15 mouse cellular contexts compared by ENCODE assay signal in the genomic region with DNA sequence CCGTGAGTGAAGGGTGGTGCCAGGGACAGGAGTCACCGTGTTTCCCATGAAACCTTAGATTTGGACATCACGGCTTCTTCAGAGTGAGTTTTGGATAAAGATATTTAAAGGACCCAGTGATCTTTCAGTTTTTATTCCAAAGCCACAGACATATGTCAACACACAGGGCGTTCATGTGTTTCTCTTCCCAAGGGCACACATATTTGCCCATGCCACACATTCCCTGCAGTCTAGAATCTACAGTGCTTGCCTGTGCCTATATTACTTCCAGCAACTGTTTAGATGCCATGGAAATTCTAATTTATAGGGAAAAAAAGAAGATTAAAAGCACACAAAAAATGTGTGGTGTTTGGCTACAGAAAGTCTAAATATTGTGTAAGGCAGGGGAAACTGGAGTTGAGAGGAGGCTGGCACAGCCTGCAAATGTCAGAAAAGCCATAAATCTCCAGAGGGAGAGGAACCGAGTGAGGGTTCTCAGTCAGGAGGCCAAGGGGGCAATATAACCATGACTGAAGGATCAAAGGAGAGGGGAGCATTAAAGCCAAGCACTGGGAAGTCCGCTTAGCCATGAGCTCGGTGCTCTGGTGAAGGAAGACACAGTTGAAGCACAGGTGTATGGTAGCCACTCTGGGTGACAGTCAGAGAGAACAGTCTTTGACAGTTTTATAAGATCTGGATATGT.
A peak's percentile ranks its signal among the peaks of the same experiment; 100 is the strongest.
DNase-seq lines count a peak whose midpoint lies in the region; ATAC-seq and TF ChIP-seq lines count a peak whose summit lies in the region.
"Had no signal": no experiment of that assay in that cellular context is flagged by ENCODE, and none has a peak within 500 bp of the region (broad histone marks: within the 10 kb centered on the region; RNA-seq: fewer than 3 reads in every experiment).

No protein-coding gene starts in this region.

- H3K4me3 ChIP-seq in embryonic facial prominence, embryonic 14.5 days (ENCODE audit: low read depth, low read length), result no peak overlapping the region
- no peak overlapping the region for H3K4me3 ChIP-seq in limb, embryonic 14.5 days (replicated peaks; ENCODE audit: low read length)
- no peak overlapping the region for H3K4me3 ChIP-seq in heart, adult 2 months
- H3K4me3 ChIP-seq in forebrain, embryonic 15.5 days, result no peak overlapping the region
- H3K4me3 ChIP-seq: erythroblast, embryonic 14.5 days; midbrain, embryonic 13.5 days had no signal

- H3K79me2 ChIP-seq in heart, adult 2 months (replicated peaks; ENCODE audit: control insufficient read depth, insufficient read depth, low read length), result no peaks in the 10 kb centered on the region

- H3K27ac ChIP-seq in embryonic facial prominence, embryonic 14.5 days (replicated peaks; ENCODE audit: low read depth, low read length), result peak overlapping the region; percentile 81
- peak overlapping the region; percentile 71 for H3K27ac ChIP-seq in limb, embryonic 14.5 days (replicated peaks; ENCODE audit: low read depth, low read length)
- H3K27ac ChIP-seq in heart, adult 2 months, result no peak overlapping the region
- no peak overlapping the region for H3K27ac ChIP-seq in forebrain, embryonic 15.5 days (replicated peaks)
- H3K27ac ChIP-seq: midbrain, embryonic 13.5 days had no signal

- no peak for TF ChIP-seq CTCF in heart, adult 2 months (IDR thresholded peaks at IDR 0.05)

- no peak for ATAC-seq in embryonic facial prominence, embryonic 14.5 days (ENCODE audit: low read depth)
- no peak for ATAC-seq in limb, embryonic 14.5 days (ENCODE audit: low FRiP score, low read depth)
- ATAC-seq in forebrain, embryonic 15.5 days (replicated peaks), result no peak
- ATAC-seq: hindbrain, postnatal 0 days; midbrain, embryonic 13.5 days had no signal

- no peak for TF ChIP-seq POLR2A in limb, embryonic 14.5 days (IDR thresholded peaks at IDR 0.05; ENCODE audit: borderline replicate concordance, extremely low read depth, insufficient read depth, insufficient read length)
- no peak for TF ChIP-seq POLR2A in heart, adult 2 months (IDR thresholded peaks at IDR 0.05; ENCODE audit: insufficient read depth, low read depth, low read length)

- no peak overlapping the region; the same call in 1 of the 2 replicates for H3K4me2 ChIP-seq in embryonic facial prominence, embryonic 14.5 days (ENCODE audit: low read depth, low read length)
- no peak overlapping the region for H3K4me2 ChIP-seq in limb, embryonic 14.5 days (replicated peaks; ENCODE audit: low read depth, low read length, severe bottlenecking)
- no peak overlapping the region for H3K4me2 ChIP-seq in forebrain, embryonic 15.5 days (replicated peaks)
- H3K4me2 ChIP-seq: midbrain, embryonic 13.5 days had no signal

- intact Hi-C loops in heart, postnatal 14 days (cut with DNase I), result no loop called here
- intact Hi-C loops in heart, adult 2 months (cut with DNase I), result no loop called here

- peak; percentile 76 for DNase-seq in heart, adult 11 months
- no peak for DNase-seq in heart, postnatal 14 days
- peak; percentile 69 for DNase-seq in adipocyte (ENCODE audit: low spot score)
- no peak for DNase-seq in embryonic facial prominence, embryonic 14.5 days (ENCODE audit: low spot score)
- no peak for DNase-seq in limb, embryonic 14.5 days (ENCODE audit: low spot score)
- DNase-seq in heart, adult 2 months, result no peak
- no peak for DNase-seq in frontal cortex, postnatal 14 days (ENCODE audit: low spot score in 2 of 2)
- DNase-seq: cerebellum, postnatal 36 days; lung, postnatal 10 days; right cerebral cortex, postnatal 14 days; thymus, postnatal 36 days had no signal

- H3K9me3 ChIP-seq in embryonic facial prominence, embryonic 14.5 days (ENCODE audit: control insufficient read depth, low read length), result no peaks in the 10 kb centered on the region
- H3K9me3 ChIP-seq in limb, embryonic 14.5 days (ENCODE audit: control insufficient read depth, low read length), result peaks cover 4% of the 10 kb centered on the region; the same call in 1 of the 2 replicates
- no peaks in the 10 kb centered on the region for H3K9me3 ChIP-seq in forebrain, embryonic 15.5 days
- H3K9me3 ChIP-seq: midbrain, embryonic 13.5 days had no signal

- 56% methylated on average over 7 of the region's 7 CpGs for WGBS in embryonic facial prominence, embryonic 14.5 days
- WGBS in limb, embryonic 14.5 days, result 39% methylated on average over 7 of the region's 7 CpGs
- 91% methylated on average over 7 of the region's 7 CpGs for WGBS in heart, adult 2 months
- 90% methylated on average over 7 of the region's 7 CpGs for WGBS in forebrain, embryonic 15.5 days

- peaks cover 29% of the 10 kb centered on the region for H3K4me1 ChIP-seq in embryonic facial prominence, embryonic 14.5 days (ENCODE audit: control insufficient read depth, insufficient read depth, low read length)
- peaks cover 43% of the 10 kb centered on the region for H3K4me1 ChIP-seq in limb, embryonic 14.5 days (ENCODE audit: control insufficient read depth, insufficient read depth, low read length)
- H3K4me1 ChIP-seq in heart, adult 2 months (ENCODE audit: control insufficient read depth, insufficient read depth, low read length), result no peaks in the 10 kb centered on the region; the same call in 1 of the 2 replicates
- no peaks in the 10 kb centered on the region for H3K4me1 ChIP-seq in forebrain, embryonic 15.5 days

- TF ChIP-seq EP300 in heart, adult 2 months (IDR thresholded peaks at IDR 0.05; ENCODE audit: insufficient read depth, low read depth, low read length), result no peak

- H3K9ac ChIP-seq in embryonic facial prominence, embryonic 14.5 days (ENCODE audit: low read depth, low read length), result no peak overlapping the region
- no peak overlapping the region for H3K9ac ChIP-seq in limb, embryonic 14.5 days (ENCODE audit: low read depth, low read length, severe bottlenecking)
- no peak overlapping the region for H3K9ac ChIP-seq in heart, adult 2 months (ENCODE audit: low read depth, low read length)
- H3K9ac ChIP-seq in forebrain, embryonic 15.5 days (replicated peaks), result no peak overlapping the region
- H3K9ac ChIP-seq: midbrain, embryonic 13.5 days had no signal

- no peaks in the 10 kb centered on the region for H3K36me3 ChIP-seq in embryonic facial prominence, embryonic 14.5 days (ENCODE audit: control insufficient read depth, insufficient read depth, low read length)
- no peaks in the 10 kb centered on the region for H3K36me3 ChIP-seq in limb, embryonic 14.5 days (ENCODE audit: control insufficient read depth, insufficient read depth, low read length)
- H3K36me3 ChIP-seq in heart, adult 2 months (ENCODE audit: control insufficient read depth, insufficient read depth, low read length), result no peaks in the 10 kb centered on the region
- H3K36me3 ChIP-seq in forebrain, embryonic 15.5 days, result no peaks in the 10 kb centered on the region
- H3K36me3 ChIP-seq: midbrain, embryonic 13.5 days had no signal

- no peaks in the 10 kb centered on the region for H3K27me3 ChIP-seq in embryonic facial prominence, embryonic 14.5 days (replicated peaks; ENCODE audit: control insufficient read depth, insufficient read depth, low read length)
- no peaks in the 10 kb centered on the region for H3K27me3 ChIP-seq in limb, embryonic 14.5 days (ENCODE audit: control insufficient read depth, insufficient read depth, low read length)
- no peaks in the 10 kb centered on the region for H3K27me3 ChIP-seq in heart, adult 2 months (ENCODE audit: control insufficient read depth, insufficient read depth, low read length)
- H3K27me3 ChIP-seq in forebrain, embryonic 15.5 days, result no peaks in the 10 kb centered on the region
- H3K27me3 ChIP-seq: midbrain, embryonic 13.5 days had no signal

Comparison
In these comparisons a context has a peak if more than half of its experiments do, and no peak if none do; other contexts are left out.
1. DNase-seq: peak in heart, adult 11 months (single experiment) and adipocyte (single experiment); none in heart, postnatal 14 days (0 of 2), embryonic facial prominence, embryonic 14.5 days (single experiment), limb, embryonic 14.5 days (single experiment), heart, adult 2 months (0 of 2) and frontal cortex, postnatal 14 days (0 of 2).
2. H3K27ac ChIP-seq: peak in embryonic facial prominence, embryonic 14.5 days (single experiment) and limb, embryonic 14.5 days (single experiment); none in heart, adult 2 months (single experiment) and forebrain, embryonic 15.5 days (single experiment).